Mouse (Mus musculus) CD4-positive, CD25-positive, alpha-beta regulatory T cell, adult 4 months (primary cell): ENCODE results near the gene Atp11b. TPM values are rescaled to one million over a fixed set of nuclear protein-coding genes. Genes with fewer than 3 reads are reported as not detected.
A peak's percentile ranks its signal among the peaks of the same experiment; 100 is the strongest.

Source experiments
- ATAC-seq: one replicate; pipeline ENCODE4 v1.8.0; 2017
- polyA plus RNA-seq, 2 experiments: library from polyadenylated mRNA; unstranded; fragments of 100-300 nt; shearing (Covaris generic); gene quantifications; one replicate each; pipeline ENCODE4 v1.2.1; 2017

The Atp11b gene
- polyA plus RNA-seq, result 10 to 100 TPM; 69.0 to 82.0 TPM

GRCm38 (mm10) chr3:35753825-35754767, at the start of gene Atp11b:
Gene Atp11b (plus strand): TSS chr3:35754106.
- ATAC-seq, result peak; percentile 87

- ATAC-seq, result no peak
Observed at GRCm38 (mm10) chr3:35704328-35704613, 49.6 kb upstream of the Atp11b start.

DNA sequence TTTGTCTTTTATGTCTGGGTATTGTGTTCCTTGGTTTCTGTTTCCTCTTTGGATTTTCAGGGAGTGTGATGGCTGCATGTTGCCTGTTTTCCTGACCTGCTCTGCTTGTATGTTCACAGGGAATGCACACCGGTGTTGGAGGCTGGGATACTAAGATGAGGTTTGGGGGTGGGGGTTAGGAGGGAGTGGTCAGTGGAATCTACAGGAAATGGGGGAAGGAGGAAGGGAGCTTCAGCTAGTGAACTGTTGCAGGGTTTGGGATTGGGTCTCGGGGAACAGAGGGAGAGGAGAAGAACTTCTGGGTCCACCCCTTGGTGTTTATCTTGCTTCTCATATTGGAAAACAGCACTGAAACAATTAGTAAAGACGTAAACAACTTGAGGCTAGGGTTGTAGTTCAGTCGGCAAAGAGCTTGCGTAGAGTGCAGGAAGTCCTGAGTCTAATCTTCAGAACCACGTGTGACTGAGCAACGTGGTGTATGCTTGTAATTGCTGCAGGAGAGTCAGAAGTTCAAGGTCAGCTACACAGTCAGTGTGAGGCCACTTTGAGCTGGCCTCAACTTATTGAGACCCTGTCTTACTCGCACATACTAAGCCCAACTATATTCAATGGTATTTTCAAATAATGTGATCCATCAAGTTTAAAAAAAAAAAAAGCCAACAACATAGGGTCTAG, 34.2 kb upstream of the Atp11b start:
- ATAC-seq, result no peak

- ATAC-seq, result peak; percentile 91
Observed at GRCm38 (mm10) chr3:35720801-35721200, 33.1 kb upstream of the Atp11b start.

- peak; percentile 52 for ATAC-seq
Observed at GRCm38 (mm10) chr3:35721818-35722446, 32.0 kb upstream of the Atp11b start.

DNA sequence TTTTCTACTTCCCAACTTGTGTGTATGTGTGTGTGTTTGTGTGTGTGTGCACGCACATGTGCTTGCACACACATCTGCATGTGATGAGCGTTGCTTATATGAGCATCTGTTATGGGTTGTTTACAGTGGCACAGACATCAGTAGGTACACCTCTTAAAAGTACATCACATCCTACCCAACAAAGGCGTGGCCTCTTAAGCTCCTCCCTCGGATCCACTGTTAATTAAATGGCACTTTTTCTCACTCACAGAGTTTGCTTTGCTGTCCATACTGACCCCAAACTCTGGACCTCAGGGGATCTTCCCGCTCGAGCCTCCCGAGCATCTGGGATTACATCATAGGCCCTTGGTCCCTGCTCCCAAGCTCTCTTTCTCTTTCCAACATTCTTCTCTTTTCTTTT, 31.1 kb upstream of the Atp11b start:
- ATAC-seq, result no peak

GRCm38 (mm10) chr3:35723586-35724322, 30.2 kb upstream of the Atp11b start:
- no peak for ATAC-seq

GRCm38 (mm10) chr3:35725096-35725495, 28.8 kb upstream of the Atp11b start:
- ATAC-seq, result no peak

GRCm38 (mm10) chr3:35726936-35727335, 27.0 kb upstream of the Atp11b start:
- no peak for ATAC-seq

- ATAC-seq, result no peak
Observed at GRCm38 (mm10) chr3:35729490-35729889, 24.4 kb upstream of the Atp11b start.

- peak; percentile 78 for ATAC-seq
Observed at GRCm38 (mm10) chr3:35731981-35732777, 21.7 kb upstream of the Atp11b start.

- peak; percentile 23 for ATAC-seq
Observed at GRCm38 (mm10) chr3:35732778-35733147, 21.1 kb upstream of the Atp11b start.

- no peak for ATAC-seq
Observed at GRCm38 (mm10) chr3:35734509-35734908, 19.4 kb upstream of the Atp11b start.

- ATAC-seq, result no peak
Observed at GRCm38 (mm10) chr3:35738071-35738470, 15.8 kb upstream of the Atp11b start.

GRCm38 (mm10) chr3:35745010-35745409, 8.9 kb upstream of the Atp11b start:
- no peak for ATAC-seq

DNA sequence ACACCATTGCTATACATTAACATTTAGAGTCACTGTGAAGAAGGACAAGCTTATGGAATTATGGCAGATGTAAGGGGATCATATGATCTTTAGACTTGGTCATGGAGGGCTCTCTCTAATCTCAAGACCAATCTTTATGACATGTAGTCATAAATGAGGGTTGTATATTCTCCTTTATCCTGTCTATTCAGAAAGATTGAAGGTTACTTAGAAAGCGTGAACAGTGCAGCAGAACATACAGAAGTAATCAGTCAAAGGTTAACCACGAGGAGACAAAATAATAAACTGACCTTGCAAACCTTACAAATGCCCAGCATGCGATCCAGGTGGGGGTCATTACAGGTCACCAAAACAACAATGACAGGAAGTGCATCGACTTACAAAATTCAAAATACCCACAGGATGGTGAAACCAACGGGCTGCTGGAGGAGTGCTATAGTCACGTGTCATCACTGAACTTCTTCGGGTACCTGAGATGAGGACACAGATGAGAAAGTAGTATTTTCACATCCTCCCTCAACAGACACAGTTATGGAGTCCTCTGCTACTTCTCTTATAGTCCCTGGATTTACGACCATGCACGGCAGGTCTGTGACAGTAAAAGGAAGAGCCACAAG, 7.0 kb upstream of the Atp11b start:
- ATAC-seq, result peak; percentile 95

DNA sequence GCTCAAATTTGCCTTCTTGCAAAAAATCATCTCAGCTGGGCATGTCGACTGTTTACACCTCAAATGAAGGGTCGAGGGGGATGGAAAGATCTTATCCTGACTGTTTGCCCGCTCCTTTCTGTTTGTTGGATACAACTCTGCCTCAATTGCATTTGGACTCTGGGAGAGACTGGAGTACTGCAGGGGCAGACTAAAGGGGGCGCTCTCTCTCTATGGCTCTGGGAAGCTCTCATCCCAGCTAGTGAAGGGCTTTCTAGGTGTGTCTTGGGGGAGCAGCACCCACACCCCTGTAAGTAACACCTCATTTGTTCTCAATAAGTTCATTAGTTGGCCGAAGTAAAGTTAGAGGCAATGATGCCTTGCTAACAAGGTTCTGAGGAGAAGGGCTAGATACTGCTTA, 3.6 kb upstream of the Atp11b start:
- ATAC-seq, result no peak

GRCm38 (mm10) chr3:35751724-35752123, 2.2 kb upstream of the Atp11b start:
- no peak for ATAC-seq

GRCm38 (mm10) chr3:35762735-35763134, 8.8 kb downstream of the Atp11b start:
- ATAC-seq, result peak; percentile 31

GRCm38 (mm10) chr3:35764637-35765617, 11.0 kb downstream of the Atp11b start:
- peak; percentile 93 for ATAC-seq
